Mouse (Mus musculus): ENCODE results near the gene Tmem131. TPM values are rescaled to one million over a fixed set of nuclear protein-coding genes. Genes with fewer than 3 reads are reported as not detected.
"Not testable (repeated sequence)": the region's sequence is repeated elsewhere in the genome, so short reads cannot be mapped to it uniquely, and the experiment has no call there.

Tmem131 gene
- polyA plus RNA-seq, 1 experiment = 20.5 TPM

- DNase-seq = no peak
- Histone ChIP-seq H3K4me1 (ENCODE audit: control insufficient read depth, insufficient read depth, low read length) (peaks cover 4% of the 10 kb centered on the region; the same call in 1 of the 2 replicates), H3K4me3 (replicated peaks; ENCODE audit: extremely low read depth, low read depth, low read length) (no peak overlapping the region)
- TF ChIP-seq POLR2A (IDR thresholded peaks at IDR 0.05; ENCODE audit: borderline replicate concordance, extremely low read depth, low read depth, low read length) (no peak), CTCF (IDR thresholded peaks at IDR 0.05; ENCODE audit: insufficient read depth, low read length) (no peak)
- WGBS = 33% methylated on average over 4 of the region's 4 CpGs
These were observed 47.0 kb downstream of the Tmem131 start for GRCm38 (mm10) chr1:36896423-36896822.

- Histone ChIP-seq H3K4me1 (ENCODE audit: control insufficient read depth, insufficient read depth, low read length) (peaks cover 6% of the 10 kb centered on the region; the same call in 1 of the 2 replicates), H3K4me3 (replicated peaks; ENCODE audit: extremely low read depth, low read depth, low read length) (no peak overlapping the region)
- TF ChIP-seq POLR2A (IDR thresholded peaks at IDR 0.05; ENCODE audit: borderline replicate concordance, extremely low read depth, low read depth, low read length) = no peak
- TF ChIP-seq CTCF (IDR thresholded peaks at IDR 0.05; ENCODE audit: insufficient read depth, low read length) = no peak
- no peak for DNase-seq
- WGBS = 82% methylated on average over 3 of the region's 3 CpGs
These were observed 48.0 kb downstream of the Tmem131 start for GRCm38 (mm10) chr1:36895452-36895851.

GRCm38 (mm10) chr1:36894136-36894535, 49.3 kb downstream of the Tmem131 start:
- peaks cover 6% of the 10 kb centered on the region; the same call in 1 of the 2 replicates for H3K4me1 ChIP-seq (ENCODE audit: control insufficient read depth, insufficient read depth, low read length)
- TF ChIP-seq CTCF (IDR thresholded peaks at IDR 0.05; ENCODE audit: insufficient read depth, low read length) (no peak), POLR2A (IDR thresholded peaks at IDR 0.05; ENCODE audit: borderline replicate concordance, extremely low read depth, low read depth, low read length) (no peak)
- H3K4me3 ChIP-seq (replicated peaks; ENCODE audit: extremely low read depth, low read depth, low read length) = no peak overlapping the region
- WGBS = 87% methylated on average over 3 of the region's 3 CpGs
- DNase-seq = no peak

GRCm38 (mm10) chr1:36893720-36894119, 49.7 kb downstream of the Tmem131 start:
- H3K4me1 ChIP-seq (ENCODE audit: control insufficient read depth, insufficient read depth, low read length); DNase-seq; H3K4me3 ChIP-seq (replicated peaks; ENCODE audit: extremely low read depth, low read depth, low read length): not testable (repeated sequence)
- WGBS = 90% methylated on average over 5 of the region's 5 CpGs

- Histone ChIP-seq H3K4me1 (ENCODE audit: control insufficient read depth, insufficient read depth, low read length) (peaks cover 6% of the 10 kb centered on the region), H3K4me3 (replicated peaks; ENCODE audit: extremely low read depth, low read depth, low read length) (no peak overlapping the region)
- no peak for TF ChIP-seq CTCF (IDR thresholded peaks at IDR 0.05; ENCODE audit: insufficient read depth, low read length)
- TF ChIP-seq POLR2A (IDR thresholded peaks at IDR 0.05; ENCODE audit: borderline replicate concordance, extremely low read depth, low read depth, low read length) = no peak
- WGBS = 67% methylated on average over 6 of the region's 6 CpGs
- no peak for DNase-seq
These were observed 50.3 kb downstream of the Tmem131 start for GRCm38 (mm10) chr1:36893146-36893545.

- WGBS = 70% methylated on average over 3 of the region's 3 CpGs
- no peak overlapping the region for H3K4me3 ChIP-seq (replicated peaks; ENCODE audit: extremely low read depth, low read depth, low read length)
- peaks cover 6% of the 10 kb centered on the region for H3K4me1 ChIP-seq (ENCODE audit: control insufficient read depth, insufficient read depth, low read length)
- TF ChIP-seq POLR2A (IDR thresholded peaks at IDR 0.05; ENCODE audit: borderline replicate concordance, extremely low read depth, low read depth, low read length) (no peak), CTCF (IDR thresholded peaks at IDR 0.05; ENCODE audit: insufficient read depth, low read length) (no peak)
- DNase-seq = no peak
These were observed 51.0 kb downstream of the Tmem131 start for GRCm38 (mm10) chr1:36892461-36892860.

GRCm38 (mm10) chr1:36889016-36889415, 54.5 kb downstream of the Tmem131 start:
- no peak overlapping the region for H3K4me3 ChIP-seq (replicated peaks; ENCODE audit: extremely low read depth, low read depth, low read length)
- TF ChIP-seq POLR2A (IDR thresholded peaks at IDR 0.05; ENCODE audit: borderline replicate concordance, extremely low read depth, low read depth, low read length) = no peak
- no peak for TF ChIP-seq CTCF (IDR thresholded peaks at IDR 0.05; ENCODE audit: insufficient read depth, low read length)
- 72% methylated on average over 5 of the region's 5 CpGs for WGBS
- no peak for DNase-seq
- peaks cover 11% of the 10 kb centered on the region for H3K4me1 ChIP-seq (ENCODE audit: control insufficient read depth, insufficient read depth, low read length)

- no peak for TF ChIP-seq POLR2A (IDR thresholded peaks at IDR 0.05; ENCODE audit: borderline replicate concordance, extremely low read depth, low read depth, low read length)
- TF ChIP-seq CTCF (IDR thresholded peaks at IDR 0.05; ENCODE audit: insufficient read depth, low read length) = no peak
- Histone ChIP-seq H3K4me3 (replicated peaks; ENCODE audit: extremely low read depth, low read depth, low read length) (no peak overlapping the region), H3K4me1 (ENCODE audit: control insufficient read depth, insufficient read depth, low read length) (peaks cover 16% of the 10 kb centered on the region)
- 72% methylated on average over 3 of the region's 3 CpGs for WGBS
- no peak for DNase-seq
These were observed 56.3 kb downstream of the Tmem131 start for GRCm38 (mm10) chr1:36887172-36887571.

GRCm38 (mm10) chr1:36886489-36886888, 57.0 kb downstream of the Tmem131 start:
- TF ChIP-seq CTCF (IDR thresholded peaks at IDR 0.05; ENCODE audit: insufficient read depth, low read length) (no peak), POLR2A (IDR thresholded peaks at IDR 0.05; ENCODE audit: borderline replicate concordance, extremely low read depth, low read depth, low read length) (no peak)
- H3K4me3 ChIP-seq (replicated peaks; ENCODE audit: extremely low read depth, low read depth, low read length) = no peak overlapping the region
- DNase-seq = no peak
- peaks cover 16% of the 10 kb centered on the region for H3K4me1 ChIP-seq (ENCODE audit: control insufficient read depth, insufficient read depth, low read length)
- 89% methylated on average over 4 of the region's 4 CpGs for WGBS

GRCm38 (mm10) chr1:36884536-36884935, 58.9 kb downstream of the Tmem131 start:
- no peak for TF ChIP-seq CTCF (IDR thresholded peaks at IDR 0.05; ENCODE audit: insufficient read depth, low read length)
- TF ChIP-seq POLR2A (IDR thresholded peaks at IDR 0.05; ENCODE audit: borderline replicate concordance, extremely low read depth, low read depth, low read length) = no peak
- no peak overlapping the region for H3K4me3 ChIP-seq (replicated peaks; ENCODE audit: extremely low read depth, low read depth, low read length)
- no peak for DNase-seq
- peaks cover 14% of the 10 kb centered on the region for H3K4me1 ChIP-seq (ENCODE audit: control insufficient read depth, insufficient read depth, low read length)
- WGBS = 32% methylated on average over 3 of the region's 3 CpGs
